Mouse (Mus musculus) cortical plate, adult 2 months (tissue): Measurements from ENCODE around the gene Tpx2.

Source experiments
- CTCF ChIP-seq: fragments of 200-500 bp; IDR thresholded peaks from 2 replicates; pipeline ENCODE4 v1.5.1; 2011; ENCODE audit warnings: mild to moderate bottlenecking, control low read depth, low read length; ENCODE audit not compliant: insufficient read depth; ENCODE audit errors: extremely low read depth
- POLR2A ChIP-seq: fragments of 200-500 bp; IDR thresholded peaks from 2 replicates; pipeline ENCODE4 v1.6.1; 2011; ENCODE audit warnings: mild to moderate bottlenecking, low read length, control low read depth; ENCODE audit not compliant: insufficient read depth; ENCODE audit errors: extremely low read depth

DNA sequence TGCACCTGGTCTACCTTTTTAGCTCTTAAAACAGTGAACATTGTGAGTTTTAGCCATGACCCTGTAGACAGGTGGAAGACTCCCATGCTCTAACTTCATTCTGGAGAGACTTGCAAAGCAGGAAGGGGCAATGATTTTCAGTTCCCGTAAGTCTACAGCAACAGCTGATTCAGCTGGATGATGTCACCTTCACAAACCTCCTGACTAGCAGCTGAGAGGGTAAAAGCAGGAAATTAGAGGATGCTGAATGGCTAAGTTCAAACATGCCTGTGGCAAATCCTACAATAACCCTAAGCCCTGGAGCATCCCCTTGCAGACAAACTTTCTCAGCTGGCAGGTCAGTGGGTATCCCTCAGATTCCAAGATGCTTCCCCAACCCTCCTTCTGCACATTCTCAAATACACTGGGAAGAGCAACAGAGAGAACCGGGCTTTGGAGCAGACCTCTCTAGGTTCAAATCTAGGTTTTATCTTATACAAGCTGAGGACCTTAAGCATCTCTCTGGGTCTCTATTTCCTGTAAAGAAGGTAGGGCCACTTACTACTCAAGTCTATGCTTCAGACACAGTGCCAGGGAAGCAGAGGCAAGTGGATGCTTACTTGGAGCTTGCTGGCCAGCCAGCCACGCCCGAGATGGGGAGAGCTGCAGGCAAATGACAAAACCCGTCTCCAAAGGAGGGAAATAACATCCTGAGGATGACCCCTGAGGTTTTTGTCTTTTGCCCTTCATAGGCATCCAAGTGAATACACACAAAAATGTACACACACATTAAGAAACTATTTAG lies 37.4 kb upstream of the Tpx2 start:
- no peak for TF ChIP-seq POLR2A
- TF ChIP-seq CTCF: no peak
